Mouse (Mus musculus) hematopoietic stem cell, adult 5-6 weeks (primary cell): ENCODE measurements around the gene Dapk1. TPM values are rescaled to one million over a fixed set of nuclear protein-coding genes. Genes with fewer than 3 reads are reported as not detected.

ENCODE experiments used
- ATAC-seq, 2 experiments: fragments of 125-278 bp in 1 of 2; replicated peaks in 1 of 2; 2 replicates each; pipeline ENCODE4 v1.8.0; 2016 to 2017; ENCODE audit warnings: inconsistent platforms in 2 of 2, mild to moderate bottlenecking in 2 of 2, moderate number of reproducible peaks in 2 of 2, low read depth in 1 of 2, moderate TSS enrichment in 1 of 2; ENCODE audit not compliant: low FRiP score in 2 of 2, poor library complexity in 2 of 2, severe bottlenecking in 2 of 2, insufficient read depth in 1 of 2, low TSS enrichment in 1 of 2
- total RNA-seq: library from RNA; stranded (forward); fragments of 172-1452, 232-1000 nt; gene quantifications from 2 replicates; pipeline ENCODE4 v1.2.3, GENCODE M21; 2017

Gene Dapk1
- total RNA-seq, 1 experiment from 2014 or later = 12.0 TPM

- no peak for ATAC-seq
Observed at GRCm38 (mm10) chr13:60809690-60810089, 207.9 kb downstream of the Dapk1 start.

GRCm38 (mm10) chr13:60812768-60813167, 211.0 kb downstream of the Dapk1 start:
- no peak for ATAC-seq

Other genes with a start within 250 kb of the Dapk1 start
- gene BC051665, start 184.4 kb downstream of the Dapk1 start, total RNA-seq = not detected in 2 replicates
- not detected in 2 replicates for gene Ctsll3, start 200.9 kb downstream of the Dapk1 start, total RNA-seq